Mouse (Mus musculus): ENCODE measurements around the gene Olfr586. TPM values are rescaled to one million over a fixed set of nuclear protein-coding genes. Genes with fewer than 3 reads are reported as not detected.

Gene Olfr586
- polyA plus RNA-seq (2014; fragmentation: Illumina TruSeq; extraction: RNeasy Lipid Tissue Mini Kit (QIAGEN cat#74804); ENCODE audit: low read depth, low replicate concordance), result not detected

DNA sequence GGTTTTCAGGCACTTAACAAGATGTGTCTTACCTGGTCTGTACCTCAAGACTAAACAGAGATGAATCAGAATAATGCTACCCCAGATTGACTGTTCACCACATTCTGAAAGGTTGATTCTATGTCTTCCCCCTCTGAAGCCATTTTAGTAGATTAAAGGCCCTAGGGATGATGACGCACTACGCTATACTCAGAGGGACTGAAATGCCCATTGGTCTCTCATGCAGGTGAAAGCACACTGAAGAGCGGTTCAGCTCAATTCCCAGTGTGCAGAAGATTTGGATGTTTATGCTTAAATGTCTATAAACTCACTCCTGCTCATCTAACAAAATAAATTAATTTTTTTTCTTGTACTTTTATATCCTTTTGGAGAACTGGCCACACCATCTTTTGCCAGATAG is at the start of gene Olfr586:
Gene Olfr586, minus strand, starts transcription at position 101 of the 400 bp plus-strand sequence.

DNA sequence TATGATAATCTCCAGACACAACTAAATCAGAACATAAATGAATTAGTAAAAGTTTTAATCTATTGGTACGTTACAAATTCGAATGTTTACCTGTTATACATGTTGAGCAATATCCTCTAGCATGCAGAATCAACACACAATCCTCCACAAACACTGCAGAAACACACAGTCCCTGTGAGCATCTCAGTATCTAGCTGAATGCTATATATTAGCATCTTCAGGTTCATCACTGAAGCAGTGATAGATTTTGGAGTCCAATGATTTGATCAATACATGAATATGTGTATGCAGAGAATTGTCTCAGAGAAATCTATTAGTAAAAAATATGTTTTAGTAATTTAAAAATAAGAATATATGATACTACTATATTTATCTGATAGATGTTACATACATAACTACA is 30.8 kb upstream of the Olfr586 start, which contains the start of gene Olfr589:
Gene Olfr589, minus strand, starts transcription at position 101 of the 400 bp plus-strand sequence.

DNA sequence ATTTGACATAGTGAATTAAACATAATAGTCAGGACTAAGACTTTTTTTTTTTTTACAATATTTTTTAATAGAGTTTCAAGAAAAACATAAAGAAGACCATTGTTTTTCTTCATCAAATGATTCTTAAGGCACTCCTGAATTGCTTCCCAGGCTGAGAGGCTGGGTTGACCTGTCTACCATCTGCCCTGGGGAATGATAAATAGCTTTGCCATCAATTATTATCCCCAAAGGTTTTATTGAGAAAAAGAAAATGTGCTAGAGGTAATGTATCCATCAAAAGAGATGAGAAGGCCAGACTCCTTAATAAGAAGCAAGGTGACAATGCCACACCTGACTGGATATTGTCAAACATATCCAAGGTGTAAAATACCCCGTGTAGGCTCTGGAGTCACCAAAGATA is 15.1 kb upstream of the Olfr586 start, which contains the start of gene Olfr588-ps1:
Gene Olfr588-ps1, plus strand, starts transcription at position 301 of the 400 bp plus-strand sequence.

DNA sequence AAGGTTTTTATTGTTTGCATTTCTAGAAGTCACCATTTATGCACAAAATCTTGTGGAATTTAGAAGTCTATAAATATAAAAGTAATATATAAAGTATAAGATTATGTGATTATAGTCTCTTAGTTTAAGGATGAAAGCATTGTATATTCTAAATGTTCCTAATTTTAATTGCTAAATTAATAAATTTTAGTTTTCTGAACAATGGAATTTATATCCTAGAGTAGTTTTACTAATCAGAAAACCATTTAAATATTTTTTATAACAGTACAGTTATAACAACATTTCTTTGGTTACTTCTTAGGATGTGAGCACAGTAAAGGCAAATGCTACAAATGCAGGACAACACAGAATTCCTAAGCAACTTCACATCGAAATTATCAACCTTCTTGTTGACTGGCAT is 28.0 kb downstream of the Olfr586 start, which contains the start of gene Olfr585:
Gene Olfr585, plus strand, starts transcription at position 301 of the 400 bp plus-strand sequence.

DNA sequence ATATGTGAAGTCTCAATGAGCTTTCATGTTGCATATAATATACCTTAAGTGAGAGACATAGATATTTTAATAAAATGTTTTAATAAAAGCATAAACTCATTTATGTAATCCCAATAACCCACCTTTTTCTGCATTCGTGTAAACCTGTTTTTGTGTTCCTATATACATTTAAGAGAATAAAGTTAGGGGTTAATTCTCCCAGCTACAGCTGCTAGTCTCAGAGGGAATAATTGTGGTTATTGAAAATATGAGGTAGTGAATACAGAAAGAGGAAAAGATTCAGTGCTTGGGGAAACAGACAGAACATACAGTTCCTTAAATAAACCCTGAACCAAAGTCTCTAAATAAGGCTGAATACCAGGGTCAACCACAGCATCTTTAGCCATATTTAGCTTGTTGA is 43.9 kb downstream of the Olfr586 start, which contains the start of gene Olfr584:
Gene Olfr584, plus strand, starts transcription at position 301 of the 400 bp plus-strand sequence.

Other genes with a start within 250 kb of the Olfr586 start
- not detected for gene Olfr568, start 248.5 kb downstream of the Olfr586 start, polyA plus RNA-seq (2014; fragmentation: Illumina TruSeq; extraction: RNeasy Lipid Tissue Mini Kit (QIAGEN cat#74804); ENCODE audit: low read depth, low replicate concordance)
- not detected for gene Olfr569, start 234.8 kb downstream of the Olfr586 start, polyA plus RNA-seq (2014; fragmentation: Illumina TruSeq; extraction: RNeasy Lipid Tissue Mini Kit (QIAGEN cat#74804); ENCODE audit: low read depth, low replicate concordance)
- gene Olfr570, start 231.1 kb downstream of the Olfr586 start, polyA plus RNA-seq (2014; fragmentation: Illumina TruSeq; extraction: RNeasy Lipid Tissue Mini Kit (QIAGEN cat#74804); ENCODE audit: low read depth, low replicate concordance), result not detected
- not detected for gene Olfr571, start 208.1 kb downstream of the Olfr586 start, polyA plus RNA-seq (2014; fragmentation: Illumina TruSeq; extraction: RNeasy Lipid Tissue Mini Kit (QIAGEN cat#74804); ENCODE audit: low read depth, low replicate concordance)
- gene Olfr572, start 201.2 kb downstream of the Olfr586 start, polyA plus RNA-seq (2014; fragmentation: Illumina TruSeq; extraction: RNeasy Lipid Tissue Mini Kit (QIAGEN cat#74804); ENCODE audit: low read depth, low replicate concordance), result not detected
- not detected for gene Olfr573-ps1, start 183.1 kb downstream of the Olfr586 start, polyA plus RNA-seq (2014; fragmentation: Illumina TruSeq; extraction: RNeasy Lipid Tissue Mini Kit (QIAGEN cat#74804); ENCODE audit: low read depth, low replicate concordance)
- gene Olfr574, start 177.2 kb downstream of the Olfr586 start, polyA plus RNA-seq (2014; fragmentation: Illumina TruSeq; extraction: RNeasy Lipid Tissue Mini Kit (QIAGEN cat#74804); ENCODE audit: low read depth, low replicate concordance), result not detected
- not detected for gene Olfr575, start 166.9 kb downstream of the Olfr586 start, polyA plus RNA-seq (2014; fragmentation: Illumina TruSeq; extraction: RNeasy Lipid Tissue Mini Kit (QIAGEN cat#74804); ENCODE audit: low read depth, low replicate concordance)
- not detected for gene Olfr576, start 163.0 kb downstream of the Olfr586 start, polyA plus RNA-seq (2014; fragmentation: Illumina TruSeq; extraction: RNeasy Lipid Tissue Mini Kit (QIAGEN cat#74804); ENCODE audit: low read depth, low replicate concordance)
- not detected for gene Olfr577, start 149.7 kb downstream of the Olfr586 start, polyA plus RNA-seq (2014; fragmentation: Illumina TruSeq; extraction: RNeasy Lipid Tissue Mini Kit (QIAGEN cat#74804); ENCODE audit: low read depth, low replicate concordance)
- gene Olfr578, start 136.3 kb downstream of the Olfr586 start, polyA plus RNA-seq (2014; fragmentation: Illumina TruSeq; extraction: RNeasy Lipid Tissue Mini Kit (QIAGEN cat#74804); ENCODE audit: low read depth, low replicate concordance), result not detected
- gene Olfr582, start 87.6 kb downstream of the Olfr586 start, polyA plus RNA-seq (2014; fragmentation: Illumina TruSeq; extraction: RNeasy Lipid Tissue Mini Kit (QIAGEN cat#74804); ENCODE audit: low read depth, low replicate concordance), result not detected
- not detected for gene Olfr583, start 74.3 kb downstream of the Olfr586 start, polyA plus RNA-seq (2014; fragmentation: Illumina TruSeq; extraction: RNeasy Lipid Tissue Mini Kit (QIAGEN cat#74804); ENCODE audit: low read depth, low replicate concordance)
- not detected for gene Olfr584, start 43.8 kb downstream of the Olfr586 start, polyA plus RNA-seq (2014; fragmentation: Illumina TruSeq; extraction: RNeasy Lipid Tissue Mini Kit (QIAGEN cat#74804); ENCODE audit: low read depth, low replicate concordance)
- not detected for gene Olfr585, start 27.9 kb downstream of the Olfr586 start, polyA plus RNA-seq (2014; fragmentation: Illumina TruSeq; extraction: RNeasy Lipid Tissue Mini Kit (QIAGEN cat#74804); ENCODE audit: low read depth, low replicate concordance)
- gene Olfr588-ps1, start 15.2 kb upstream of the Olfr586 start, polyA plus RNA-seq (2014; fragmentation: Illumina TruSeq; extraction: RNeasy Lipid Tissue Mini Kit (QIAGEN cat#74804); ENCODE audit: low read depth, low replicate concordance), result not detected
- not detected for gene Olfr589, start 30.7 kb upstream of the Olfr586 start, polyA plus RNA-seq (2014; fragmentation: Illumina TruSeq; extraction: RNeasy Lipid Tissue Mini Kit (QIAGEN cat#74804); ENCODE audit: low read depth, low replicate concordance)
- not detected for gene Olfr591, start 52.7 kb upstream of the Olfr586 start, polyA plus RNA-seq (2014; fragmentation: Illumina TruSeq; extraction: RNeasy Lipid Tissue Mini Kit (QIAGEN cat#74804); ENCODE audit: low read depth, low replicate concordance)
- gene Olfr592, start 59.2 kb upstream of the Olfr586 start, polyA plus RNA-seq (2014; fragmentation: Illumina TruSeq; extraction: RNeasy Lipid Tissue Mini Kit (QIAGEN cat#74804); ENCODE audit: low read depth, low replicate concordance), result not detected
- gene Olfr593, start 86.2 kb upstream of the Olfr586 start, polyA plus RNA-seq (2014; fragmentation: Illumina TruSeq; extraction: RNeasy Lipid Tissue Mini Kit (QIAGEN cat#74804); ENCODE audit: low read depth, low replicate concordance), result not detected
- gene Olfr594, start 91.4 kb upstream of the Olfr586 start, polyA plus RNA-seq (2014; fragmentation: Illumina TruSeq; extraction: RNeasy Lipid Tissue Mini Kit (QIAGEN cat#74804); ENCODE audit: low read depth, low replicate concordance), result not detected
- gene Usp17ld, start 126.9 kb upstream of the Olfr586 start, polyA plus RNA-seq (2014; fragmentation: Illumina TruSeq; extraction: RNeasy Lipid Tissue Mini Kit (QIAGEN cat#74804); ENCODE audit: low read depth, low replicate concordance), result not detected
- gene Olfr596, start 180.0 kb upstream of the Olfr586 start, polyA plus RNA-seq (2014; fragmentation: Illumina TruSeq; extraction: RNeasy Lipid Tissue Mini Kit (QIAGEN cat#74804); ENCODE audit: low read depth, low replicate concordance), result not detected
- not detected for gene Olfr597, start 190.7 kb upstream of the Olfr586 start, polyA plus RNA-seq (2014; fragmentation: Illumina TruSeq; extraction: RNeasy Lipid Tissue Mini Kit (QIAGEN cat#74804); ENCODE audit: low read depth, low replicate concordance)
- not detected for gene Olfr598, start 197.9 kb upstream of the Olfr586 start, polyA plus RNA-seq (2014; fragmentation: Illumina TruSeq; extraction: RNeasy Lipid Tissue Mini Kit (QIAGEN cat#74804); ENCODE audit: low read depth, low replicate concordance)
- not detected for gene Olfr599, start 210.3 kb upstream of the Olfr586 start, polyA plus RNA-seq (2014; fragmentation: Illumina TruSeq; extraction: RNeasy Lipid Tissue Mini Kit (QIAGEN cat#74804); ENCODE audit: low read depth, low replicate concordance)
- gene Olfr600, start 224.0 kb upstream of the Olfr586 start, polyA plus RNA-seq (2014; fragmentation: Illumina TruSeq; extraction: RNeasy Lipid Tissue Mini Kit (QIAGEN cat#74804); ENCODE audit: low read depth, low replicate concordance), result not detected
- not detected for gene Olfr601, start 237.0 kb upstream of the Olfr586 start, polyA plus RNA-seq (2014; fragmentation: Illumina TruSeq; extraction: RNeasy Lipid Tissue Mini Kit (QIAGEN cat#74804); ENCODE audit: low read depth, low replicate concordance)